Mouse (Mus musculus) liver, embryonic 11.5 days (tissue): Measurements from ENCODE around the gene Ffar2. TPM values are rescaled to one million over a fixed set of nuclear protein-coding genes. Genes with fewer than 3 reads are reported as not detected.

Experiments
- ATAC-seq: fragments of 200-750 bp; cut with Nextera tagmentation; replicated peaks from 2 replicates; pipeline ENCODE4 v1.8.0; 2017; ENCODE audit warnings: moderate number of reproducible peaks, mild to moderate bottlenecking, moderate TSS enrichment, moderate library complexity; ENCODE audit not compliant: low FRiP score
- DNase-seq: peaks from one replicate; pipeline ENCODE4 v3.0.0-alpha.2; 2017; ENCODE audit warnings: low spot score
- H3K27ac ChIP-seq: fragments of 300-500 bp; sonication (generic); 2 replicates; pipeline ENCODE4 v1.5.1; 2014; ENCODE audit warnings: mild to moderate bottlenecking, low read depth, low read length, control low read depth
- H3K27me3 ChIP-seq: fragments of 300-500 bp; sonication (generic); replicated peaks from 2 replicates; pipeline ENCODE4 v1.6.1; 2014; ENCODE audit warnings: low read length, mixed read lengths; ENCODE audit not compliant: control insufficient read depth, insufficient read depth
- H3K36me3 ChIP-seq: fragments of 300-500 bp; sonication (generic); 2 replicates; pipeline ENCODE4 v1.6.1; 2014; ENCODE audit warnings: mild to moderate bottlenecking, low read length, moderate library complexity, mixed read lengths; ENCODE audit not compliant: control insufficient read depth, insufficient read depth
- H3K4me1 ChIP-seq: fragments of 300-500 bp; sonication (generic); replicated peaks from 2 replicates; pipeline ENCODE4 v1.6.1; 2014; ENCODE audit warnings: low read length, mixed read lengths; ENCODE audit not compliant: control insufficient read depth, insufficient read depth
- H3K4me2 ChIP-seq: fragments of 300-500 bp; sonication (generic); 2 replicates; pipeline ENCODE4 v1.6.1; 2014; ENCODE audit warnings: mild to moderate bottlenecking, control low read depth, moderate library complexity
- H3K4me3 ChIP-seq: fragments of 300-500 bp; sonication (generic); 2 replicates; pipeline ENCODE4 v1.5.1; 2014; ENCODE audit warnings: low read depth, low read length, control low read depth
- H3K9ac ChIP-seq: fragments of 300-500 bp; sonication (generic); 2 replicates; pipeline ENCODE4 v1.6.1; 2014; ENCODE audit warnings: low read depth, low read length, control low read depth
- H3K9me3 ChIP-seq: fragments of 300-500 bp; sonication (generic); 2 replicates; pipeline ENCODE4 v1.6.1; 2016; ENCODE audit warnings: low read length, inconsistent platforms, mixed read lengths; ENCODE audit not compliant: control insufficient read depth
- WGBS: fragments of 180-500 bp; shearing (Covaris S2); extraction: QIAGEN DNeasy Blood & Tissue Kit; methylation state at CpG from one replicate; pipeline ENCODE4 v1.1.7; 2014; 5-methylcytosine and 5-hydroxymethylcytosine counted together
- polyA plus RNA-seq: library from polyadenylated mRNA; unstranded; fragments of >200 nt; fragmentation: Nextera tagmentation; extraction: Ambion mirVana; gene quantifications from 2 replicates; pipeline ENCODE4 v1.2.1, GENCODE M21; 2014

Ffar2 gene
- polyA plus RNA-seq, 1 experiment from 2014 or later: 0.47 TPM

GRCm38 (mm10) chr7:30790141-30790540 lies 33.4 kb downstream of the Ffar2 start:
- Histone ChIP-seq H3K27ac (no peak overlapping the region), H3K9ac (no peak overlapping the region), H3K4me1 (no peaks in the 10 kb centered on the region), H3K36me3 (no peaks in the 10 kb centered on the region), H3K27me3 (peaks cover 5% of the 10 kb centered on the region; the same call in 1 of the 2 replicates), H3K9me3 (no peaks in the 10 kb centered on the region), H3K4me3 (no peak overlapping the region), H3K4me2 (no peak overlapping the region)
- no peak for DNase-seq
- 71% methylated on average over 10 of the region's 10 CpGs for WGBS
- ATAC-seq: no peak

DNA sequence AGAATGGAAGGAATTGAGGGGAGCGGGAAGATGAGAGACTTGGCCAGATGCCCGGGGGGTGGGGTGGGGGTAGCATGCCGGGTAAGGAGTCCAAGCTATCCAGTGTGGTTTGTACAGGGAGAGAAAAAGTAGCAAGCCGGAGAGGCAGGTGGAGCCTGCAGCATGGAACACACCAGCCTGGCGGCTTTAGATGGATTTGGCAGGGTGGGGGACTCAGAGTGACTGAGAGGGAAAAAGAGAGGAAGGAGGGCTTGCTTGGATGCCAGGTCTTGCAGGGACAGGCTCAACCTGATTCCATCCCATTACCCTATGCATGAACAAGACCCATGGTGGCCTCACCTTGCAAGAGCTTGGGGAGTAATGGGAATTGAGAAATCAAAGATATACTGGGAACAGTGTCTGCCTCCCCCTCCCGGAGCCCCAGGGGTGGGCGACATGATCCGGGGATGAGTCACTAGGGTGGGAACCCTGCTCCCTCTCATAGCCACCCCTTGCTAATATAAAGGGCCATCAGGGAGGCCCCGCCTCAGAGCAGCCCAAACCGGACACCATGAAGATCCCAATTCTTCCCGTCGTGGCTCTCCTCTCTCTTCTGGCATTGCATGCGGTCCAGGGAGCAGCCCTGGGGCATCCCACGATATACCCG lies 36.1 kb downstream of the Ffar2 start, which contains the start of gene Krtdap:
TSS of gene Krtdap (plus strand) at position 520 of the 646 bp plus-strand sequence.
- no peak for ATAC-seq
- DNase-seq: no peak
- Histone ChIP-seq H3K4me1 (no peaks in the 10 kb centered on the region), H3K4me2 (no peak within 1 kb of the TSS), H3K9me3 (no peaks in the 10 kb centered on the region), H3K27me3 (peaks cover 5% of the 10 kb centered on the region; the same call in 1 of the 2 replicates), H3K4me3 (no peak within 1 kb of the TSS), H3K36me3 (no peaks in the 10 kb centered on the region), H3K27ac (no peak within 1 kb of the TSS), H3K9ac (no peak within 1 kb of the TSS)
- WGBS: 48% methylated on average over 15 of the region's 15 CpGs

DNA sequence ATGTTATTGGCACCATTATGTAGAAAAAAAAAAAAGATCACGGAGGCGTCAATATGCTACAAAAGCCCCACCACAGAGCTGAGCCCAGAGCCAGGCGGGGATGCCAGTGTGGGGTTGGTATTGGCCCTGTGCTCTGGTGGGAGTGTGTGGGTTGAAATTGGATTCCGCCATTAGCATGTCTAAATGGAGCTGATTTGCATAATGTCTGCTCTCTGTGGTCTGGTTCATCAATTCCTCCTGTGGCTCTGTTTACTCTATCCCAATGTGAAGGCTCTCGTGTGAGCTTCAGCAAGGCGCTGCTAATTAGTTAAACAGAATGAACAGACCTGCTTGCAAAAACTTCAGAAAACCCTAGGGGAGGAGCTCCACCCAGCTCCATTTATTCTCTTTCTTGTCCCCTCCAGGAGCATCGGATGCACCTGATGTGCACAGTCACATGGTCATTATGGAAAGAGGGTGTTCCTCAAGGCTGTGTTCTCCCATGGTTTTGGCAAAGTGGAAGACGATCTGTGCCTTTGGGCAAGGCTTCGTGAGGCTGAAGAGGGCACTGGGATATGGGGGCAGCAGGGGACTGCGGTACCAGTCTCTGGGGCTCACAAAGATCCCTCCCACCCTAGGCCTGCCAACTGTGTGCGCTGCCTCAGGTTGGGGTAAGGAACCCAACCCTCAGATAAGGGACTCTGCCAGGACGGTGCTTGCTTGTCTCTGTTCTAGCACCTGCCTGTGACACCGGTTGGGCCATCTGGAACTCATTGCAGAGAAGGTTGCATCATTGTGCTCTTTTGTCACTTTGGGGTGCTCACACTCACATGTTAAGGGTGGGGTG lies 37.6 kb downstream of the Ffar2 start:
- no peaks in the 10 kb centered on the region for H3K36me3 ChIP-seq
- H3K9ac ChIP-seq: no peak overlapping the region
- H3K4me1 ChIP-seq: no peaks in the 10 kb centered on the region
- H3K4me3 ChIP-seq: no peak overlapping the region
- ATAC-seq (no peak), DNase-seq (no peak)
- WGBS: 71% methylated on average over 13 of the region's 13 CpGs
- H3K4me2 ChIP-seq: no peak overlapping the region
- no peak overlapping the region for H3K27ac ChIP-seq
- peaks cover 5% of the 10 kb centered on the region; the same call in 1 of the 2 replicates for H3K27me3 ChIP-seq
- H3K9me3 ChIP-seq: no peaks in the 10 kb centered on the region

- H3K9me3 ChIP-seq: no peaks in the 10 kb centered on the region
- ATAC-seq (no peak), DNase-seq (no peak)
- no peak overlapping the region for H3K9ac ChIP-seq
- H3K27me3 ChIP-seq: peaks cover 5% of the 10 kb centered on the region; the same call in 1 of the 2 replicates
- WGBS: 50% methylated on average over 1 of the region's 1 CpGs
- H3K27ac ChIP-seq: no peak overlapping the region
- no peak overlapping the region for H3K4me2 ChIP-seq
- no peaks in the 10 kb centered on the region for H3K36me3 ChIP-seq
- H3K4me1 ChIP-seq: no peaks in the 10 kb centered on the region
- H3K4me3 ChIP-seq: no peak overlapping the region
These were observed 38.4 kb downstream of the Ffar2 start for GRCm38 (mm10) chr7:30785154-30785553.

- DNase-seq (no peak), ATAC-seq (no peak)
- H3K4me2 ChIP-seq: no peak overlapping the region
- H3K27ac ChIP-seq: no peak overlapping the region
- 0 out of 2 replicates have a peak, but pooled peaks cover 2% of the 10 kb centered on the region for H3K27me3 ChIP-seq
- H3K9me3 ChIP-seq: no peaks in the 10 kb centered on the region
- no peaks in the 10 kb centered on the region for H3K36me3 ChIP-seq
- no peak overlapping the region for H3K9ac ChIP-seq
- H3K4me1 ChIP-seq: no peaks in the 10 kb centered on the region
- no peak overlapping the region for H3K4me3 ChIP-seq
- 60% methylated on average over 3 of the region's 3 CpGs for WGBS
These were observed 40.9 kb downstream of the Ffar2 start for GRCm38 (mm10) chr7:30782658-30783057.

GRCm38 (mm10) chr7:30781792-30782191 lies 41.8 kb downstream of the Ffar2 start:
- H3K4me1 ChIP-seq: no peaks in the 10 kb centered on the region
- DNase-seq (no peak), ATAC-seq (no peak)
- 0 out of 2 replicates have a peak, but pooled peaks cover 2% of the 10 kb centered on the region for H3K27me3 ChIP-seq
- H3K4me2 ChIP-seq: no peak overlapping the region
- WGBS: 62% methylated on average over 4 of the region's 4 CpGs
- no peaks in the 10 kb centered on the region for H3K36me3 ChIP-seq
- H3K4me3 ChIP-seq: no peak overlapping the region
- H3K9me3 ChIP-seq: no peaks in the 10 kb centered on the region
- no peak overlapping the region for H3K9ac ChIP-seq
- H3K27ac ChIP-seq: no peak overlapping the region

DNA sequence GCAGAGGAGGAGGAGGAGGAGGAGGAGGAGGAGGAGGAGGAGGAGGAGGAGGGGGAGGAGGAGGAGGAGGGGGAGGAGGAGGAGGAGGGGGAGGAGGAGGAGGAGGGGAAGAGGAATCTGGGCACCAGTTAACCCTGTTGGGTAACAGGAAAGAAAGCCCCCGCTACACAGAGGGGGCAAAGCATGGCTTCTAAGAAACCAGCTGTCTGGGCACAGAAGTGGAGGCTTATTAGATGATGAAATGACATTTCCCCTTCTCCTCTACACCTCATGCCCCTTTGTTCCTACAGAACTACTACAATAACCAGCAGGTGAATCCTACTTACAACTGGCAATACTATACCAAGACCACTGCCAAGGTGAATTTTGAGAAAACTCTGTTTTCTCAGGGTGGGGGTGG lies 45.7 kb downstream of the Ffar2 start:
- ATAC-seq: no peak
- no peaks in the 10 kb centered on the region for H3K36me3 ChIP-seq
- H3K4me2 ChIP-seq: no peak overlapping the region
- H3K4me3 ChIP-seq: no peak overlapping the region
- H3K27ac ChIP-seq: no peak overlapping the region
- no peaks in the 10 kb centered on the region for H3K27me3 ChIP-seq
- H3K9ac ChIP-seq: no peak overlapping the region
- no peak for DNase-seq
- 60% methylated on average over 1 of the region's 1 CpGs for WGBS
- H3K4me1 ChIP-seq: no peaks in the 10 kb centered on the region
- no peaks in the 10 kb centered on the region for H3K9me3 ChIP-seq

GRCm38 (mm10) chr7:30777081-30777579 lies 46.4 kb downstream of the Ffar2 start:
- ATAC-seq: no peak
- 58% methylated on average over 7 of the region's 7 CpGs for WGBS
- no peaks in the 10 kb centered on the region for H3K9me3 ChIP-seq

More at GRCm38 (mm10) chr7:30777081-30777579, 46.4 kb downstream of the Ffar2 start:
- Histone ChIP-seq H3K9ac (no peak overlapping the region), H3K4me3 (no peak overlapping the region), H3K36me3 (no peaks in the 10 kb centered on the region), H3K27me3 (no peaks in the 10 kb centered on the region), H3K4me1 (no peaks in the 10 kb centered on the region), H3K4me2 (no peak overlapping the region), H3K27ac (no peak overlapping the region)
- DNase-seq: no peak
